Mouse (Mus musculus): ENCODE measurements around the gene Spock1.

DNA sequence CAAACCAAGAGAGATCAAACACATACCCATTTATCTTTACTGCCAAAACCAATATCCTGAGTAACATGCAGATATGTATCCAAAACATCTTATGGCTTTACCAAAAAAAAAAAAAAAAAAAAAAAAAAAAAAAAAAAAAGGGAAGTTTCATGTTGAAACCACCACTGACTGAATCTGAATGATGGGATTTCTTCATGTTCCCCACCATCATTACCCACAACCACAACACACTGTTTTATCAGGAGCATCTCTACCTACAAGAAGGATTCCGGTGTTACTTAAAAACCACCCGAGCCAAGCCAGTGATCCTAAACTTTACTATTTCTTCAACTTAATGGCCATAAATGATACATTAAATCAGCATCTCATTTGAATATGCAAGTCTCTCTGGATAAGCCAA, 109.5 kb downstream of the Spock1 start:
- TF ChIP-seq TAL1 (IDR thresholded peaks at IDR 0.05; ENCODE audit: low read length): no peak
- no peak for TF ChIP-seq GATA1 (IDR thresholded peaks at IDR 0.05; ENCODE audit: low read length)

Data from erythroblast, embryonic 14.5 days (primary cell).